Mouse (Mus musculus) liver, adult 2 months (tissue): ENCODE data around the gene Omt2b. TPM values are rescaled to one million over a fixed set of nuclear protein-coding genes. Genes with fewer than 3 reads are reported as not detected.
A peak's percentile ranks its signal among the peaks of the same experiment; 100 is the strongest.
"Not testable (repeated sequence)": the region's sequence is repeated elsewhere in the genome, so short reads cannot be mapped to it uniquely, and the experiment has no call there.

ENCODE experiments used
- DNase-seq: peaks from one replicate; pipeline ENCODE4 v3.0.0-alpha.2; 2011; ENCODE audit warnings: low read depth, low spot score; ENCODE audit errors: extremely low read depth
- H3K27ac ChIP-seq: fragments of 200-500 bp; replicated peaks from 2 replicates; pipeline ENCODE4 v1.5.1; 2012; ENCODE audit warnings: low read depth, mild to moderate bottlenecking, control low read depth, inconsistent platforms, low read length; ENCODE audit not compliant: insufficient read depth
- H3K27me3 ChIP-seq: fragments of 200-500 bp; 2 replicates; pipeline ENCODE4 v1.6.1; 2012; ENCODE audit warnings: mild to moderate bottlenecking, moderate library complexity, low read length, inconsistent platforms; ENCODE audit not compliant: control insufficient read depth, insufficient read depth
- H3K36me3 ChIP-seq: fragments of 200-500 bp; 2 replicates; pipeline ENCODE4 v1.6.1; 2012; ENCODE audit warnings: low read length, inconsistent platforms; ENCODE audit not compliant: control insufficient read depth, insufficient read depth
- H3K4me1 ChIP-seq: fragments of 200-500 bp; 2 replicates; pipeline ENCODE4 v1.6.1; 2011; ENCODE audit warnings: low read length; ENCODE audit not compliant: control insufficient read depth, insufficient read depth
- H3K4me3 ChIP-seq: fragments of 200-500 bp; 2 replicates; pipeline ENCODE4 v1.5.1; 2011; ENCODE audit warnings: low read depth, mild to moderate bottlenecking, control low read depth, low read length, moderate library complexity; ENCODE audit not compliant: insufficient read depth
- H3K79me2 ChIP-seq: fragments of 200-500 bp; 2 replicates; pipeline ENCODE4 v1.6.1; 2012; ENCODE audit warnings: inconsistent platforms, mild to moderate bottlenecking, low read length, moderate library complexity; ENCODE audit not compliant: control insufficient read depth, insufficient read depth
- H3K9ac ChIP-seq: fragments of 200-500 bp; 2 replicates; pipeline ENCODE4 v1.6.1; 2012; ENCODE audit warnings: low read depth, mild to moderate bottlenecking, control low read depth, inconsistent platforms, low read length
- CTCF ChIP-seq: fragments of 200-500 bp; IDR thresholded peaks from 2 replicates; pipeline ENCODE4 v1.5.1; 2011; ENCODE audit warnings: low read depth, low read length, control low read depth
- POLR2A ChIP-seq: fragments of 200-500 bp; IDR thresholded peaks from 2 replicates; pipeline ENCODE4 v1.6.1; 2011; ENCODE audit warnings: low read length, control low read depth; ENCODE audit not compliant: insufficient read depth; ENCODE audit errors: extremely low read depth
- WGBS: fragments of 180-500 bp; shearing (Covaris S2); methylation state at CpG from one replicate; pipeline ENCODE4 v1.1.7; 2018; 5-methylcytosine and 5-hydroxymethylcytosine counted together
- polyA plus RNA-seq: library from polyadenylated mRNA; depleted of rRNA; stranded (reverse); fragments of >200 nt; gene quantifications from 2 replicates; pipeline ENCODE4 v1.2.3, GENCODE M21; 2012
- total RNA-seq: library from RNA; depleted of rRNA; stranded (reverse); fragments of >200 nt; gene quantifications from 2 replicates; pipeline ENCODE4 v1.2.3, GENCODE M21; 2014

Gene Omt2b
- total and polyA plus RNA-seq, 2 experiments: not detected

DNA sequence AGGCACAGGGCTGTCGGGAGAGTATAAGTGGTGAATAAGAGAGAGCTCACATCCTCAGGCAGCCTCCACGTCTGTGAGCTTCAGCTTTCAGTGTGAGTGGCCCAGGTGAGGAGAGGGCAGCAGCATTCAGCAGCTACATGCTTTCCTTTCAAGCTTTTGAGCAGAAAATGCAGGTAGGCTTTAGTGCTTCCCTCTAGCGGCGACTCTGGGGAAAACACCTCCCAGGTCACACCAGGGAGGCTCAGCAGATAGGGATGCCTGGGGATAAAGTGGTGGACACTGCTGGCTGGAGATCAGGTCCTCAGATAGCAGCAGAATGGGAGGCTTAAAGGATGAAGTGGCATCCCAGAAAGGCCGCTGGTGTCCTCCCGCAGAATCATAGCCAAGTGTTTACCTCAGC lies 31.3 kb upstream of the Omt2b start:
- WGBS: 12% methylated on average over 6 of the region's 6 CpGs
- DNase-seq: peak; percentile 35
- not testable (repeated sequence) for H3K27ac ChIP-seq, H3K4me3 ChIP-seq, H3K4me1 ChIP-seq, H3K27me3 ChIP-seq, H3K36me3 ChIP-seq, H3K79me2 ChIP-seq, H3K9ac ChIP-seq
- TF ChIP-seq CTCF: peak; percentile 78

DNA sequence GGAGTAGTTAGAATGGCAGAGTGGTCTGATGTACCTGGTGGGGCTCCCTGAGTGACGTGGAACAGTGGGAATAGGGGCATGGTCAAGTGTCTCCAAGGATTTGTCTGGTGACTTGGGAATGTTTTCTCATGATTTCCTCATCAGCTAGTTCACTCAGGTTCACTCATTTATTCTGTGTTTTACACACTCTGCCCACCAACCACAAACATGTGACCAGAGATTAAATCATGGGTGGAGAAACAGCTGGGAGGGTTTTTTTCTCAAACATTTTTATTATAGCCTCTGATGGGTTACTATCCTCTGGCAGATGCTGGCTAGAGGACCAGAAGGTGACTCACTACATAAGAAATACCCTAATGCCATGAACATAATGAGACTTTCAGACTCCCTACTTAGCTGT lies 29.2 kb upstream of the Omt2b start:
- H3K36me3 ChIP-seq: no peaks in the 10 kb centered on the region
- H3K79me2 ChIP-seq: no peaks in the 10 kb centered on the region
- no peak overlapping the region for H3K4me3 ChIP-seq
- no peak for DNase-seq
- WGBS: 89% methylated on average over 1 of the region's 1 CpGs
- H3K27me3 ChIP-seq: no peaks in the 10 kb centered on the region
- no peak overlapping the region for H3K27ac ChIP-seq
- no peak overlapping the region for H3K9ac ChIP-seq
- H3K4me1 ChIP-seq: no peaks in the 10 kb centered on the region
- TF ChIP-seq POLR2A: no peak
- no peak for TF ChIP-seq CTCF

DNA sequence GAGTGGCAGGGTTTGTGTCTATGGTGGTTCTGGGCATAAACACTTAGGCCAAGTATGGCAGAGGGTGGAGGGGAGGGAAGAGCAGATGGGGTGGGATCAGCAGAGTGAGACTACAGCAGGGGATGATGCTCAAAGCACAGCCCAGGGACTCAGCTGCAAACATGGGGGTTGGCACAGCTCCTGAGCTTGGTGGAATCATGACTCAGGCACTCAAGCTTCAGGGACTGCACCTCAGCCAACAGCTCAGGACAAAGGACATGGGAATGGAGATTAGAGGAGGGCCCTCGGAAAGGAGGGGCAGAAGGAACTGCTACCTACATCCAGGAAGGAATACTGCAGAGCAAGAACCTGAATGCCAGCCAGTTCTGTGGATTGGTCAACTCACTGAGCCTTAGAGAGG lies 28.2 kb upstream of the Omt2b start:
- not testable (repeated sequence) for H3K27ac ChIP-seq, H3K79me2 ChIP-seq, H3K9ac ChIP-seq, H3K4me1 ChIP-seq, H3K27me3 ChIP-seq, H3K36me3 ChIP-seq, DNase-seq, H3K4me3 ChIP-seq
- 66% methylated on average over 1 of the region's 1 CpGs for WGBS

DNA sequence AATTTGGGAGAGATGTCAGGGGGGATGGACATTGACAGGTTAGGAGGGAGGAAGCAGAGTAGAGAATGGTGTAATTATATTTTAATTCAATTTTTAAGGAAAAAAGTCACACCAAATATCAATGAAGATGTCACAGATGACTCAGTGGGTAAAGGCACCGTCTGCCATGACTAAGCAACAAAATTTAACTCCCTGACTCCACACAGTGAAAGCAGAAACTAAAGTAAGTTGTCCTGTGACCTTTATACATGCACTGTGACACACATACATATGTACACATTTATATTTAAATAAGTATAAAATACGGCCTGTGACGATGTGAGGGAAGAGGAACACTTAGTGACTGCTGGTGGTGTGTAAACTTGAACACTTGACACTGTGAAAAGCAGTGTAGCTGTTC lies 19.3 kb upstream of the Omt2b start:
- not testable (repeated sequence) for H3K4me1 ChIP-seq, H3K27me3 ChIP-seq, H3K4me3 ChIP-seq, H3K36me3 ChIP-seq, H3K9ac ChIP-seq, H3K27ac ChIP-seq, DNase-seq, H3K79me2 ChIP-seq
- 86% methylated on average over 3 of the region's 3 CpGs for WGBS

DNA sequence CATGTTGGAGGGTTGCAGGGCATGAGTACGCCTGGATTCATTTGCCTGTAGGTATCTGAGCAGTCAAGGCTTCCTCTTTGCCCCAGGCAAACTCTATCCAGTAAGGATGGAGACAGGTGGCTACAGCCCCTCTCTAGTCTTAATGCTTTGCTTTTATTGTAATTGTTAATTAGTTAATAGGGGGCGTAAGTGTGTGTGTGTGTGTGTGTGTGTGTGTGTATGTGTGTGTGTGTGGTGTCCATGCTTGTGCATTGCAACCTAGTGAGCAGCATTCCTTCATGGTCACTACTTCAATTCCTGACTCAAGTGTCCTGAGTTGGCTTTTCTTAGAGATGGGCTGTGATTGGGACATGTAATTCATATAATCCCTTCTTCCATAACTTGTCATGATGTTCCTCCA lies 12.7 kb upstream of the Omt2b start, which contains the start of gene Omt2a:
Gene Omt2a (minus strand): TSS at position 101 of the 400 bp plus-strand sequence.
- TF ChIP-seq CTCF (no peak), POLR2A (no peak)
- no peak for DNase-seq
- H3K9ac ChIP-seq: no peak within 1 kb of the TSS
- no peaks in the 10 kb centered on the region for H3K27me3 ChIP-seq
- no peaks in the 10 kb centered on the region for H3K79me2 ChIP-seq
- no peaks in the 10 kb centered on the region for H3K4me1 ChIP-seq
- H3K27ac ChIP-seq: no peak within 1 kb of the TSS
- WGBS: 81% methylated on average over 2 of the region's 2 CpGs
- H3K4me3 ChIP-seq: no peak within 1 kb of the TSS
- H3K36me3 ChIP-seq: no peaks in the 10 kb centered on the region

DNA sequence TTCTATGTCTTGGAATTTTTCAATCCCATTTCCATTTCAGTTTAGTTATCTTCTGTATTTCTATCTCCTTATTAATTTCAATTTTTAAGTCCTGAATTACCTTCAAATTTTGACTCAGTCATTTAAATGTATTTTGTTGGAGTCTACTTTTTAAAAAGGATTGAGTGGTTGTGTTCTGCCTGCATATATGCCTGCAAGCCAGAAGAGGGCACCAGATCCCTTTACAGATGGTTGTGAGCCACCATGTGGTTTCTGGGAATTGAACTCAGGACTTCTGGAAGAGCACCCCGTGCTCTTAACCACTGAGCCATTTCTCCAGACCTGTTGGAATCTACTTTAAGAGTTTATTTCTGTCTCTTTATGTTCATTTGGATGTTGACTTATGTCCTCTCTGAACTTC lies 7.9 kb upstream of the Omt2b start:
- H3K4me3 ChIP-seq: no peak overlapping the region
- 7% methylated on average over 1 of the region's 1 CpGs for WGBS
- H3K27me3 ChIP-seq: no peaks in the 10 kb centered on the region
- peak; percentile 35; the same call in 1 of the 2 replicates for TF ChIP-seq CTCF
- TF ChIP-seq POLR2A: no peak
- H3K27ac ChIP-seq: no peak overlapping the region
- H3K36me3 ChIP-seq: no peaks in the 10 kb centered on the region
- H3K79me2 ChIP-seq: no peaks in the 10 kb centered on the region
- peak; percentile 37 for DNase-seq
- no peak overlapping the region for H3K9ac ChIP-seq
- H3K4me1 ChIP-seq: no peaks in the 10 kb centered on the region

DNA sequence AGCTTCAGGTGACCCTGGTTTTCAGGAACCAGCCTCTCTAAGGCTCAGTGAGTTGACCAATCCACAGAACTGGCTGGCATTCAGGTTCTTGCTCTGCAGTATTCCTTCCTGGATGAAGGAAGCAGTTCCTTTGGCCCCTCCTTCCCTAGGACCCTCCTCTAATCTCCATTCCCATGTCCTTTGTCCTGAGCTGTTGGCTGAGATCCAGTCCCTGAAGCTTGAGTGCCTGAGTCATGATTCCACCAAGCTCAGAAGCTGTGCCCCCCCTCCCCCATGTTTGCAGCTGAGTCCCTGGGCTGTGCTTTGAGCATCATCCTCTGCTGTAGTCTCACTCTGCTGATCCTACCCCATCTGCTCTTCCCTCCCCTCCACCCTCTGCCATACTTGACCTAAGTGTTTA lies 9.7 kb downstream of the Omt2b start:
- H3K9ac ChIP-seq, H3K4me1 ChIP-seq, H3K27me3 ChIP-seq, H3K36me3 ChIP-seq, DNase-seq, H3K4me3 ChIP-seq, H3K79me2 ChIP-seq, H3K27ac ChIP-seq: not testable (repeated sequence)
